Mouse (Mus musculus): Measurements from ENCODE around the gene Wdr74.

DNA sequence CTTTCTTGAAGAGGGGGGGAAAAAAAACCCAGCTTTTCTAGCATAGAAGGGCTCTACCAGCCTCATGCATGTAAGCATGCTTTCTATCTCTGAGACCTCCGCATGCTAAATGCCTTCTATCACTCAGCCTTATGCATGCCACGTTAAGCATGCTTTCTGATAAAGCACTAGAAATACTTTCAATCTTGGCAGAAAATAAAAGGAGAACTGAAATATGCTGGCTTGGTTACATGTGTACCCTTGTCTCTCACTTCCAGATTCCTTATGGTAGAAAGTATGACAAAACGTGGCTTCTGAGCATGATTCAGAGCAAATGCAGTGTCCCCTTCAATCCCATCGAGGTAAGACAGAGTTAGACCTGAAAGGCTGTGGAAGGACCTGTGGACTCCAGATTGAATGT is 27.6 kb downstream of the Wdr74 start:
- no peak for TF ChIP-seq EP300 (IDR thresholded peaks at IDR 0.05)
- TF ChIP-seq CTCF (IDR thresholded peaks at IDR 0.05), result no peak

Data from lung, postnatal 0 days (tissue).